Mouse (Mus musculus) embryo, embryonic 11.5 days (tissue): ENCODE results near the gene Aldoc.

Source experiments
- DNase-seq: peaks from one replicate; pipeline ENCODE4 v3.0.0-alpha.2; 2012; ENCODE audit warnings: low read depth, low spot score

The Aldoc gene

GRCm38 (mm10) chr11:78332676-78333075 is 9.9 kb downstream of the Aldoc start:
- no peak for DNase-seq

- DNase-seq, result no peak
Observed at GRCm38 (mm10) chr11:78333992-78334391, 11.2 kb downstream of the Aldoc start.

- DNase-seq, result no peak
Observed at GRCm38 (mm10) chr11:78337040-78337439, 14.3 kb downstream of the Aldoc start.

GRCm38 (mm10) chr11:78341702-78342101 is 18.9 kb downstream of the Aldoc start:
- no peak for DNase-seq

GRCm38 (mm10) chr11:78343381-78344327 is 20.9 kb downstream of the Aldoc start, which contains the start of gene Unc119:
Gene Unc119 (plus strand): TSS chr11:78343482.
- peak; percentile 59 for DNase-seq

- DNase-seq, result no peak
Observed at GRCm38 (mm10) chr11:78344328-78344889, 21.6 kb downstream of the Aldoc start.

- no peak for DNase-seq
Observed at GRCm38 (mm10) chr11:78344890-78345715, 22.3 kb downstream of the Aldoc start.

- DNase-seq, result no peak
Observed at GRCm38 (mm10) chr11:78345801-78346200, 23.0 kb downstream of the Aldoc start.

- DNase-seq, result no peak
Observed at GRCm38 (mm10) chr11:78346326-78347069, 23.7 kb downstream of the Aldoc start.

- peak; percentile 66 for DNase-seq
Observed at GRCm38 (mm10) chr11:78347070-78347754, 24.4 kb downstream of the Aldoc start.

- no peak for DNase-seq
Observed at GRCm38 (mm10) chr11:78347908-78348307, 25.1 kb downstream of the Aldoc start.

- DNase-seq, result no peak
Observed at GRCm38 (mm10) chr11:78348474-78348873, 25.7 kb downstream of the Aldoc start.

- DNase-seq, result no peak
Observed at GRCm38 (mm10) chr11:78349441-78350358, 26.9 kb downstream of the Aldoc start.

- DNase-seq, result no peak
Observed at GRCm38 (mm10) chr11:78353081-78353480, 30.3 kb downstream of the Aldoc start.

GRCm38 (mm10) chr11:78354905-78355304 is 32.1 kb downstream of the Aldoc start:
- no peak for DNase-seq

GRCm38 (mm10) chr11:78355471-78356238 is 32.9 kb downstream of the Aldoc start:
- peak; percentile 59 for DNase-seq

GRCm38 (mm10) chr11:78358330-78359007 is 35.7 kb downstream of the Aldoc start:
- DNase-seq, result no peak

GRCm38 (mm10) chr11:78360125-78360788 is 37.5 kb downstream of the Aldoc start:
- peak; percentile 64 for DNase-seq
